Mouse (Mus musculus): ENCODE measurements around the gene Tns1. TPM values are rescaled to one million over a fixed set of nuclear protein-coding genes. Genes with fewer than 3 reads are reported as not detected.

Tns1 gene
- polyA plus RNA-seq, 1 experiment = 781 TPM

- no peak for DNase-seq
- 52% methylated on average over 3 of the region's 3 CpGs for WGBS
- no peak overlapping the region for H3K4me3 ChIP-seq (replicated peaks; ENCODE audit: extremely low read depth, low read depth, low read length)
- no peaks in the 10 kb centered on the region; the same call in 1 of the 2 replicates for H3K4me1 ChIP-seq (ENCODE audit: control insufficient read depth, insufficient read depth, low read length)
- TF ChIP-seq POLR2A (IDR thresholded peaks at IDR 0.05; ENCODE audit: borderline replicate concordance, extremely low read depth, low read depth, low read length) (no peak), CTCF (IDR thresholded peaks at IDR 0.05; ENCODE audit: insufficient read depth, low read length) (no peak)
Measured at GRCm38 (mm10) chr1:74151091-74151490, 26.8 kb upstream of the Tns1 start.

- no peak overlapping the region for H3K4me3 ChIP-seq (replicated peaks; ENCODE audit: extremely low read depth, low read depth, low read length)
- no peaks in the 10 kb centered on the region; the same call in 1 of the 2 replicates for H3K4me1 ChIP-seq (ENCODE audit: control insufficient read depth, insufficient read depth, low read length)
- no peak for DNase-seq
- TF ChIP-seq CTCF (IDR thresholded peaks at IDR 0.05; ENCODE audit: insufficient read depth, low read length) (no peak), POLR2A (IDR thresholded peaks at IDR 0.05; ENCODE audit: borderline replicate concordance, extremely low read depth, low read depth, low read length) (no peak)
- WGBS = 75% methylated on average over 3 of the region's 3 CpGs
Measured at GRCm38 (mm10) chr1:74150101-74150500, 25.9 kb upstream of the Tns1 start.

- WGBS = 68% methylated on average over 6 of the region's 6 CpGs
- TF ChIP-seq POLR2A (IDR thresholded peaks at IDR 0.05; ENCODE audit: borderline replicate concordance, extremely low read depth, low read depth, low read length) (no peak), CTCF (IDR thresholded peaks at IDR 0.05; ENCODE audit: insufficient read depth, low read length) (no peak)
- no peak for DNase-seq
- Histone ChIP-seq H3K4me3 (replicated peaks; ENCODE audit: extremely low read depth, low read depth, low read length) (no peak overlapping the region), H3K4me1 (ENCODE audit: control insufficient read depth, insufficient read depth, low read length) (no peaks in the 10 kb centered on the region; the same call in 1 of the 2 replicates)
Measured at GRCm38 (mm10) chr1:74149106-74149885, 25.0 kb upstream of the Tns1 start.

GRCm38 (mm10) chr1:74141781-74142180, 17.5 kb upstream of the Tns1 start:
- DNase-seq = no peak
- TF ChIP-seq CTCF (IDR thresholded peaks at IDR 0.05; ENCODE audit: insufficient read depth, low read length) = no peak
- TF ChIP-seq POLR2A (IDR thresholded peaks at IDR 0.05; ENCODE audit: borderline replicate concordance, extremely low read depth, low read depth, low read length) = no peak
- WGBS = 85% methylated on average over 8 of the region's 8 CpGs
- Histone ChIP-seq H3K4me1 (ENCODE audit: control insufficient read depth, insufficient read depth, low read length) (no peaks in the 10 kb centered on the region; the same call in 1 of the 2 replicates), H3K4me3 (replicated peaks; ENCODE audit: extremely low read depth, low read depth, low read length) (no peak overlapping the region)

- no peaks in the 10 kb centered on the region for H3K4me1 ChIP-seq (ENCODE audit: control insufficient read depth, insufficient read depth, low read length)
- no peak overlapping the region for H3K4me3 ChIP-seq (replicated peaks; ENCODE audit: extremely low read depth, low read depth, low read length)
- 0 out of 2 replicates have a peak, but pooled peaks have one; percentile 4 for TF ChIP-seq CTCF (IDR thresholded peaks at IDR 0.05; ENCODE audit: insufficient read depth, low read length)
- no peak for TF ChIP-seq POLR2A (IDR thresholded peaks at IDR 0.05; ENCODE audit: borderline replicate concordance, extremely low read depth, low read depth, low read length)
- DNase-seq = no peak
- WGBS = 59% methylated on average over 3 of the region's 3 CpGs
Measured at GRCm38 (mm10) chr1:74139415-74139814, 15.2 kb upstream of the Tns1 start.

- WGBS = 74% methylated on average over 6 of the region's 6 CpGs
- TF ChIP-seq CTCF (IDR thresholded peaks at IDR 0.05; ENCODE audit: insufficient read depth, low read length) (no peak), POLR2A (IDR thresholded peaks at IDR 0.05; ENCODE audit: borderline replicate concordance, extremely low read depth, low read depth, low read length) (no peak)
Measured at GRCm38 (mm10) chr1:74135326-74135950, 11.2 kb upstream of the Tns1 start.

GRCm38 (mm10) chr1:74133954-74134353, 9.7 kb upstream of the Tns1 start:
- TF ChIP-seq POLR2A (IDR thresholded peaks at IDR 0.05; ENCODE audit: borderline replicate concordance, extremely low read depth, low read depth, low read length) (no peak), CTCF (IDR thresholded peaks at IDR 0.05; ENCODE audit: insufficient read depth, low read length) (no peak)
- no peaks in the 10 kb centered on the region for H3K4me1 ChIP-seq (ENCODE audit: control insufficient read depth, insufficient read depth, low read length)
- no peak for DNase-seq
- WGBS = 55% methylated on average over 6 of the region's 6 CpGs
- H3K4me3 ChIP-seq (replicated peaks; ENCODE audit: extremely low read depth, low read depth, low read length) = no peak overlapping the region

More at GRCm38 (mm10) chr1:74135326-74135950, 11.2 kb upstream of the Tns1 start:
- H3K4me3 ChIP-seq (replicated peaks; ENCODE audit: extremely low read depth, low read depth, low read length) = no peak overlapping the region
- no peaks in the 10 kb centered on the region for H3K4me1 ChIP-seq (ENCODE audit: control insufficient read depth, insufficient read depth, low read length)
- no peak for DNase-seq

- no peak for DNase-seq
- TF ChIP-seq POLR2A (IDR thresholded peaks at IDR 0.05; ENCODE audit: borderline replicate concordance, extremely low read depth, low read depth, low read length) = no peak
- TF ChIP-seq CTCF (IDR thresholded peaks at IDR 0.05; ENCODE audit: insufficient read depth, low read length) = no peak
- Histone ChIP-seq H3K4me3 (replicated peaks; ENCODE audit: extremely low read depth, low read depth, low read length) (no peak overlapping the region), H3K4me1 (ENCODE audit: control insufficient read depth, insufficient read depth, low read length) (no peaks in the 10 kb centered on the region)
- WGBS = 70% methylated on average over 3 of the region's 3 CpGs
Measured at GRCm38 (mm10) chr1:74132011-74132410, 7.8 kb upstream of the Tns1 start.

GRCm38 (mm10) chr1:74130883-74131659, 6.8 kb upstream of the Tns1 start:
- no peak for TF ChIP-seq POLR2A (IDR thresholded peaks at IDR 0.05; ENCODE audit: borderline replicate concordance, extremely low read depth, low read depth, low read length)
- no peak for TF ChIP-seq CTCF (IDR thresholded peaks at IDR 0.05; ENCODE audit: insufficient read depth, low read length)
- no peak overlapping the region for H3K4me3 ChIP-seq (replicated peaks; ENCODE audit: extremely low read depth, low read depth, low read length)
- WGBS = 77% methylated on average over 8 of the region's 8 CpGs
- H3K4me1 ChIP-seq (ENCODE audit: control insufficient read depth, insufficient read depth, low read length) = no peaks in the 10 kb centered on the region
- no peak for DNase-seq

Measured in lung, adult 2 months (tissue).